Mouse (Mus musculus) left cerebral cortex, postnatal 4 days (tissue): Measurements from ENCODE around the gene Lmln. TPM values are rescaled to one million over a fixed set of nuclear protein-coding genes. Genes with fewer than 3 reads are reported as not detected.
A peak's percentile ranks its signal among the peaks of the same experiment; 100 is the strongest.
"Not testable (repeated sequence)": the region's sequence is repeated elsewhere in the genome, so short reads cannot be mapped to it uniquely, and the experiment has no call there.

ENCODE experiments used
- DNase-seq: peaks from one replicate; pipeline ENCODE4 v3.0.0-alpha.2; 2022
- intact Hi-C: fragments of 180-260 bp; cut with DNase I; formaldehyde crosslinking; loops from one replicate; pipeline ENCODE4 v1.15.1; 2025
- total RNA-seq, 2 experiments: library from RNA; stranded (reverse); gene quantifications; 2 replicates each; pipeline ENCODE4 v1.2.3; 2021

Gene Lmln
- total RNA-seq, 2 experiments from 2014 or later: 16.2 to 17.1 TPM

DNA sequence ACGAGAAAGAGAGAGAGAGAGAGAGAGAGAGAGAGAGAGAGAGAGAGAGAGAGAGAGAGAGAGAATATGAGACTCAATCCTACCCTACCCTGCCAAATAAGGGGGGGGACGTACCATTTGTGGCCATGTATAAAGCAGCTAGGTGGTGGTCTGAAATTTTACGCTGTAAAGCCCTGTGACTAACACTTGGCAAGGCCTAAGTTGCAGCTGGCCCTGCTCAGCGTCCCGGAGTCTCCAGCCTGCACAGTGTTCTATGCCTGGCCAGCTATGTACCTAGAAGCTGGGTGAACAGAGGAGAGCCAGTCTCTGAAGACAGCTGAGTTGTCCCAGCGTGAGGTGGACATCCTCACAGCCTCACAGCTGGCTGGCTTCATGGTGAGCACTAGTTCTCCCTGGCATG, 64.7 kb downstream of the Lmln start:
- intact Hi-C loops: no loop called here
- peak; percentile 60 for DNase-seq

DNA sequence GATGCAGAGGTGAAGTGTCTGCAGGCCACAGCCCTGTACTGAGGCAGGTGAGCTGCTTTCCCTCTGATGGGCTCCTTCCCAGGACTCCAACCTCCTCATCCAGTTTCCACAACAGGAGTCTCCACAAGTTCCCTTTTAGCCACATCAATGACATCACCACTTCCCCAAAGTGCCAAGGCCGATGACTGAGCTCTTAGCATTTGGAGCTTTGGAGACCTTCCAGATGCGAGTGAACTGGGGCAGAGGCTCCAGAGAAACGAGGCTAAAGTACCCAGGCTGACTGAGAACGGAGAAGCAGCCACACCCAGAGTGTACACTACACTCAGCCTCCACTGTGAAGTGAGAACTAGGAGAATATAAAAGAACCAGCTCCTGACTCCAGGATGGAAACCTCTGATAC, 68.4 kb downstream of the Lmln start:
- intact Hi-C loops: no loop called here
- DNase-seq: no peak

DNA sequence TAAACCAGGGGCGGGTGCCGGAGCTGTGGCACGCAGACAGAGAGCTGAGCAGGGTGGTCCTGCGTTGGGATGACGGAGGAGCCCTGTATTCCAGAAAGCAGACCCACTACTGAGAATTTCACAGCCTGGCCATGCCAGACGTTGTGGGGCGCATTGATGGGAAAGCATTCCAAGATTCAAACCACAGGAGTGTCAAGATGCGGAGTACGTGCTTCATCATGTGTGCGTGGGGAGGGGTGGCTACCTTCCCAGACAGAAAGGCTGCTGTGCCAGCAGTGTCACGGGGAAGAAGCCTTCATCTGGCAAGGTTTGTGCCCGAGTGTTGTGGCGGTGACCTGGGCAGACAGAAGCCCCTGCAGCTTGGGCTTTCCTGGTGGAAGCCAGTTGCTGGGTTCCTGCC, 70.9 kb downstream of the Lmln start:
- no peak for DNase-seq
- intact Hi-C loops: no loop called here

DNA sequence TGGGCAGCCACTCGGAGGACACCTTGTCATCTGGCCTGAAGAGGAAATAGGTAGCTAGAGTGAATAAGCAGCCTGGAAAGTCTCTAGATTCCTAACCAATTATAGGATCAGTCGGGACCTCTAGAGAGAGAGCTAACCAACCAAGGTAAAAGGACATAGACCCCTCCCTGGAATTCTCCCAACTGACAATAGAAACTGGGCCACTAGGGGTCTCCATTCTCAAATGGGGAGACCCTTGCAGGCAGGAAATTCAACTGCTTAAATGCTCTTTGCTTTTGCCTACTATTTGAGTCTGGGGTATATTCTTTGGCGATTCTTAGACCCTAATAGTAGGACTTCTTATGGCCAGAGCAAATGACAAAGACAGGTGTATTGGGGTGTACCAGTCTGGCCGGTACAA, 72.8 kb downstream of the Lmln start:
- intact Hi-C loops: no loop called here
- DNase-seq: no peak

DNA sequence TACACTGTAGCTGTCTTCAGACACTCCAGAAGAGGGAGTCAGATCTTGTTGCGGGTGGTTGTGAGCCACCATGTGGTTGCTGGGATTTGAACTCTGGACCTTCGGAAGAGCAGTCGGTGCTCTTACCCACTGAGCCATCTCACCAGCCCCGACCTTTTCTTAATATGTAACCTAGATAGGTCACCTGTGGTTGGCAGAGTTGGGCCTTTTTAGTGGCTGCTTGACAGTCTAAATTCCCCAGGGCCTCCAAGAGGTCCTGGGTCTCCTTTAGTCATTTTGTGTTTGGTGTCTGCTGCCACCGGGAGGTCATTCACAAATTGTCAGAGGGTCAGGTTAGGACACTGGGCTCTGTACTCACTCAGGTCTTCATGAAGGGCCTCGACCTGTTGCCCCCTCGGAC, 76.7 kb downstream of the Lmln start:
- intact Hi-C loops, DNase-seq: not testable (repeated sequence)

DNA sequence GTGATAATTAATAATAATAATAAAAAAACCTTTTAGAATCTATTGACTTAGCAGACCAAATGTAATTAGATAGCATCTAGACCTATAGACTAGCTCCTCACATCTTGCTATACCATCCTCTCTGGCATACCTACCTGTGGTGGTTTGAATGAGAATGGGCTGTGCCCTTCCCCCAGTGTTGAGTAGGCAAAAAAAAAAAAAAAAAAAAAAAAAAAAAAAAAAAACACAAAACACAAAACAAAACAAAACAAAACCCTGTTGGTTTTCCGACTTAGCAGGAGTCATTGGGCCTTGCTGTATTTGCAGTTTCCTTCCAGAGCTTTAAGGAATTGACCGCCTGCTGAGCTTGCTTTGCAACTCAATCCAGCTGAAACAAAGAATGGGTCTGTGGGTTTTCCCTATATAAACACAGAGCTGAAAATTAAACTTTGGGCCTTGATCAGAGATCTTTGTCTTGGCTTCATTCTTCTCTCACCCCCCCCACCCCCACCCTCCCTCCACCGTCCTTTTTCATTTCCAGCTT, 79.5 kb downstream of the Lmln start:
- intact Hi-C loops: no loop called here
- no peak for DNase-seq

DNA sequence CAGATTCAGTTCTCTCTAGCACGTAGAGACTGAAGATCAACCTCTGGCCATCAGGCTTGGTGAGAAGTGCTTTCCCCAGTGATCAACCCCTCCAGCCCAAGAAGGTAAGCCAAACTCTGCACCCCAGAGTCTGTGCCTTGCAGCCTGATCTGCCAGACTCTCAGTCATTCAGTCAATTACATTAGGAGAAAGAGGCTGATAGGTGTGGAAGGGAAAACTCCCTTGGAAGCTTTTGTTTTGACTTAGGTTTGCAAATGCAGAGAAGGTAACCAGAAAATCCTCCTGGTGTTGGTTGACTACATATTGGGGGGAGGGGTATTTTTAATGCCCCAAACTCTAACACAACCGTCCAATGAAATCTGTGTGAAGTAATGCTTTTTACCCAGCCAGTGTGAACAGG, 81.1 kb downstream of the Lmln start:
- intact Hi-C loops: no loop called here
- DNase-seq: no peak

DNA sequence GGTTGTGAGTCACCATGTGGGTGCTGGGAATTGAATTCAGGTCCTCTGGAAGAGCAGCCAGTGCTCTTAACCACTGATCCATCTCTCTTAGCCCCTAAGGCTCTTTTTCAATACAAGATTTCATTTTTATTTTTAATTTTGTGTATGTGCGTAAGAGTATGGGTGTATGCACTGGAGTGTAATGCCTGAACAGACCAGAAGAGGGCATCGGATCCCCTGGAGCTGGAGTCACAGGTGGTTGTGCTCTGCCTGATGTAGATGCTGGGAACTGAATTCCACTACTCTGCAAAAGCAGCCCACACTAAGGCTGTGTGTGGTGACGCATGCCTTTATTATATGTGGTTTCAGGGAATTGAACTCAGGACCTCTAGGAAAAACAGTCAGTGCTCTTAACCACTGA, 83.9 kb downstream of the Lmln start:
- no peak for DNase-seq
- intact Hi-C loops: no loop called here

DNA sequence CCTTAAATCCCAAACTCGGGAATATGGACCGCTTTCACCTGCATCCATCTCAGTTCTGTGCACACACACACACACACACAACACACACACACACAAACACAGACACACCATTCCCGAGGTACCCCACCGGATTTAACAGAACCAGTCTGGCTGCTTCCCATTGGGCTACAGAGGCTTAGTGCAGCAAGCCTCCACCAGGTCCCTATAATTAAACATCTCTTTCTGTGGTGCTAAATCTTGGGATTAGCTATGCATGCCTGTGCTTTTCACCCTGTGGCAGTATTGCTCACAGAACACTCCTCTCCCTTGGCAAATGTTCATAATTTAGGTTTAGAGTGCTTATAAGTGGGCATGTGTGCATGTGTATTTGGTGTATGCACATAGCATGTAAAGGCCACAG, 85.8 kb downstream of the Lmln start:
- no peak for DNase-seq
- intact Hi-C loops: no loop called here

DNA sequence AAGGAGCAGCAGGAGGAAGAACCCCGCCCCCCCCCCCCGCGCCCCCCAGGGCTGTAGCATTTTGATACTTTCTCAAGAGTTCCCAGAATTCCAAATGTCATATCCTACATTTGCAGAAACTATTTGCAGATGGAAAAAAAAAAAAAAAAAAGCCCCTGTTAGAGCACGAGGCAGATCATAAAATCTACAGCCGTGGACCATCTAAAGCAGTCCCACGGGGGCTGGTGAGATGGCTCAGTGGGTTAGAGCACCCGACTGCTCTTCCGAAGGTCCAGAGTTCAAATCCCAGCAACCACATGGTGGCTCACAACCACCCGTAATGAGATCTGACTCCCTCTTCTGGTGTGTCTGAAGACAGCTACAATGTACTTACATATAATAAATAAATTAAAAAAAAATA, 88.6 kb downstream of the Lmln start:
- not testable (repeated sequence) for DNase-seq
- intact Hi-C loops: loop anchor here (10.0 kb wide), 1 partner anchor 86 kb away; the partner anchor contains the start of gene Lmln

DNA sequence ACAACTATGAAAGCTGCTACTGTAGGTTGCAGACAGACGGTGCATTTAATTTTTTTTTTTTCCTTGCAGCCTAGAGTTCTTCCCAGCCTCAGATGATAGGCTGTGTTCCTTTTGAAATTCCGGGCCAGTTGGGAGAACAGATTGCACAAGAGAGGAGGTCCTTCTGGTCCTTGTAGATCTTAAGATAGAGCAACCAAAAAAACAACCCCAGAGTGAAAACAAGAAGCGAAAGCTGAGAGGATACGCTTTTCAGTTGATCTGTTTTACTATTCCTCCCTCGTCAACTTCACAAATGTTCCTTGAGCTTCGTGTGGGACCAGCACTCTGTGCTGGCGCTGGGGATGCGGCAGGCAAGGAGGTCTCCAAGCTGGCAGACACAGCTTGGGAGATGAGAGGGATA, 89.2 kb downstream of the Lmln start:
- intact Hi-C loops: loop anchor here (10.0 kb wide), 1 partner anchor 87 kb away; the partner anchor contains the start of gene Lmln
- no peak for DNase-seq

DNA sequence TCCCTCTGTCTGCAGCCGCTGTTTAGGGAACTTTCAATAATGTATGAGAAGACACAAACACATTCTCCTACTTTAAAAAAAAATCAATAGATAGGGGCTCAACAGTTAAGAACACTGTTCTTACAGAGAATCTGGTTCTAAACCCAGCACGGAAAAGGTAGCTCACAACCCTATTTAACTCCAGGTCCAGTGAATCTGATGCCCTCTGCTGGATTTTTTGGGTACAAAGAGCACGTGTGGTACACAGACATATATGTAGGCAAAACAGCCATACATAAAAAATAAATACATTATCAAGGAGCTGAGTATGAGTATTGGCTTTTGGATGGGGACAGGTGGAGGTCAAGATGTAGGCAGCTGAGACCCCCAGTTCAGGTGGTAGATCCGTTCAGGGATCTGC, 92.7 kb downstream of the Lmln start:
- DNase-seq: peak; percentile 28
- intact Hi-C loops: loop anchor here (10.0 kb wide), 1 partner anchor 90 kb away; the partner anchor contains the start of gene Lmln

DNA sequence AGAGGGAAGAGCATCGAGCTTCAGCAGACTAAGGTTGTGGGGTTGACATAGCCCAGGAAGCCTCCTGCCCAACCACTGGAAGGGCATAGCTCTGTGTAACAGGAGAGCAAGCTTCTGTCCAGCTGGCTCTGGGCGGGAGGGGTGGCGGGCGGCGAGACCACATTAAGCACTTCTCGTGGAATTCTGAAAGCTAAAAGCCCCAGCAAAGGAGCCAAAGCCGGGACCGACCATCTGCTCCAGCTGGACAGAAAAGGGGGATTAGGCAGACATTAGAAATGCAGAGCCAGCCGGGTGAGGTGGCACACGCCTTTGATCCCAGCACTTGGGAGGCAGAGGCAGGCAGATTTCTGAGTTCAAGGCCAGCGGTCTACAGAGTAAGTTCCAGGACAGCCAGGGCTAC, 95.7 kb downstream of the Lmln start:
- DNase-seq: peak; percentile 18
- intact Hi-C loops: loop anchor here (10.0 kb wide), 1 partner anchor 93 kb away; the partner anchor contains the start of gene Lmln

DNA sequence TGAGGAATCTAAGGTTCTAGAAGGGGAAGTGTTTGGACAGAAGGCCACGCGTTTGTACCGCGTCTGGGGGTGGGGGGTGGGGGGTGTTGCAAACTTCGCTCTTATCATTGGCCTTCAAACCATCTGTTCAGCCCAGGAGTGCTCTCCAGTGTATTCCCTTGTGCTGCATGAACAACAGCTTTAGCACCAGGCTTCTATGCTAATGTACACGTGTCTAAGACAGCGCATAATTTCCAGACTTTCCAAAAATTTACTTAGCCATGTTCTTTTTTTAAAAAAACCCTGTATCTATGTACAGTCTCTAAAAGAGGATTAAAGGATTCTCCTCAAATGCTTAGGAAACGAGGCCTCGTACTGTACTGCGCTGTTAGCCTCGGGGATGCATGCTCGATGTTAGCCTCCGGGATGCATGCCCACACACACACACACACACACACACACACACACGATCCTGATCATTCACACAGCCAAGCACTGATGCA, 96.3 kb downstream of the Lmln start:
- DNase-seq: no peak
- intact Hi-C loops: loop anchor here (10.0 kb wide), 1 partner anchor 94 kb away; the partner anchor contains the start of gene Lmln

DNA sequence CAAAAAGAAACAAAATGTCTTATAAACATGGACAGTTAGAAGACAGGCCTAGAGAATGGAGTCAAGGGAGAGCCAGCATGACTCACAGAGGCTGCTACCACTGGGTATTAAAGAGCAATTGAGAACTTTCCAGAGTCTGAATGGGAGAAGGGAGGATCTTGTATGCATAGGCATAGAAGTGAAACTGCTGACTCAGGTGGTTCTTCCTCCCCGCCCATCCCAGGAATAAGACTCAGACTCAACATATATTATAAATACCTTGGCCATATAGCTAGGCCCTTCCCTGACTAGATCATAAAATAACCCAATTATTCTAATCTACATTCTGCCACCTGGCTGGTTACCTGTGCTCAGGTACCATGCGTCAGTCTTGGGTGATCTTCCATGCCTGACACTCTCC, 97.0 kb downstream of the Lmln start:
- intact Hi-C loops: loop anchor here (10.0 kb wide), 1 partner anchor 95 kb away; the partner anchor contains the start of gene Lmln
- no peak for DNase-seq

DNA sequence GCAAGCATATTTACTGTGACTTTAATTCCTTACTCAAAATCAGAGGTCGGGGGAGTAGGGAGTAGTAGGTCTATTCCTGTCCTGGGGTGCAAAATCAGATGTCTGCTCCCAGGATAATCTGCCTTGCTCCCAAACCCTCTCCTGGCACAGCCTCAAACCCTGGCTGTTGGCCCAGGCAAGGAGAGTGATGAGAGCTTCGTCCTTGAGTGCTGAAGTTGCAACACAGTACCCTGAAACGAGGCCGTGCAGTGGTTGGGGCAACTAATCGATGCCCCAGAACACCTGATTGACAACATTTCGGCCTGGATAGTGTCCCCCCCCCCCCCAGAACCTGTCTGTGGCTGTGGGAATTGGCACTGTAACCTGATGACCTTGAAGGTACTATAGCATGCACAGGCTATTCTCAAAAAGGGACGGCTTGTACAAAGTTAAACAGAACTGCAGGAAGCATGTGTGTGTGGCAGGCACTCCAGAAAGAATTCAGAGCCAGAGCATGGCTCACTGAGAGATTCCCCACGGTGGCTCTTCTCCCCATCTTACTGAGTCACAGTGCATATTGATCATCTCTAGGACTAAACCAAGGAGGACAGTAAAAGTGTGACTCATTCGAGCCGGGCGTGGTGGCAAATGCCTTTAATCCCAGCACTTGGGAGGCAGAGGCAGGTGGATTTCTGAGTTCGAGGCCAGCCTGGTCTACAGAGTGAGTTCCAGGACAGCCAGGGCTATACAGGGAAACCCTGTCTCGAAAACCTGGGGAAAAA, 101.2 kb downstream of the Lmln start:
- intact Hi-C loops: no loop called here
- no peak for DNase-seq

DNA sequence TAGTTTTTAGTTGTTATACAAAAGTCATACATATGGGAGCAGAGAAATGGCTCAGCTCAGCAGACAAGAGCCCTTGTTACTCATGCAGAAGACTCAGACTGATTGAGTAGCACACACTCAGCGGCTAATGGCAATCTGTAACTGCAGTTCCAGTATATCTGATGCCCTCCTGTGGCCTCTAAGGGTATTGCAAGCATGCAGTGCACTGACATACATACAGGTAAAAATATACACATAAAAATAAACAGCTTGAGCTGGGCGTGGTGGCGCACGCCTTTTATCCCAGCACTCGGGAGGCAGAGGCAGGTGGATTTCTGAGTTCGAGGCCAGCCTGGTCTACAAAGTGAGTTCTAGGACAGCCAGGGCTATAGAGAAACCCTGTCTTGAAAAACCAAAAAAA, 104.0 kb downstream of the Lmln start:
- peak; percentile 41 for DNase-seq
- intact Hi-C loops: not testable (repeated sequence)

DNA sequence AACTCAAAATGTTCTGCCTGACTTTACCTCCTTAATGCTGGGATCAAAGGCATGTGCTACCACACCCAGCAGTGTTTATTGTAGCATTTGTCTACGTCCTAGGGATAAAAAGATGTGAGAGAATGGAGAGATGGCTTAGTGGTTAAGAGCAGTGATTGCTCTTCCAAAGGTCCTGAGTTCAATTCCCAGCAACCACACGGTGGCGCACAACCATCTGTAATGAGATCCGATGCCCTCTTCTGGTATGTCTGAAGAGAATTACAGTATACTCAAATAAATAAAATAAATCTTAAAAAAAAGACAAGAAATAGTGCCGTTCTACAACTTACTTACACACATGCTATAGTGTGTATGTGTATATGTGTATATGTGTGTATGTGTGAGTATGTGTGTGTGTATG, 105.2 kb downstream of the Lmln start:
- DNase-seq: no peak
- intact Hi-C loops: no loop called here

DNA sequence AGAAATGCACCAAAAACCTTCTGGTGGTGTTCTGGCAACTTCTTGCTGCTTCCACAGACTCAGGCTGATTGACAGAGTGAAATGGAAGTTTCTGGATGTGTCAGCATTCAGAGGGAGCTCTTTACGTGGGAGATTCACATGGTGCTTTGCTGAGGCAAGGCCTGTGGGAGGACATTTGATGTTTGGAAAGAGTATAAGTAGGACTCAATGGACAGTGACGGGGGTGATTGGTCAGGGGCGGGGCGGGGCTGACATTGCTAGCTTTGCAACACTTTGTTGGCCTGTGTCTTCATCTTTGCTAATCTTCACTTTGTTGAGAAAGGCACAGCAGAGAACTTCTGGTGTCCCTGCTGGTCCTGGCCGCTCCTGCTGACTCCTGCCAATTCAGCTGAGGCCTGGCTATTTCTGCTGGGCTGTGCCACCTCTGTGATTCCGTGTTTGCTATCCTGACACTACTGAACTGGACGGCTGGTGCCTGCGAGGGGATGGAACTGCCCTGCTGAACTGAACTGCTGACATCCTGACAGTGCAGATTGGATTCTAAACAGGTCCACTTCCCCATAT, 107.2 kb downstream of the Lmln start:
- no peak for DNase-seq
- intact Hi-C loops: no loop called here

DNA sequence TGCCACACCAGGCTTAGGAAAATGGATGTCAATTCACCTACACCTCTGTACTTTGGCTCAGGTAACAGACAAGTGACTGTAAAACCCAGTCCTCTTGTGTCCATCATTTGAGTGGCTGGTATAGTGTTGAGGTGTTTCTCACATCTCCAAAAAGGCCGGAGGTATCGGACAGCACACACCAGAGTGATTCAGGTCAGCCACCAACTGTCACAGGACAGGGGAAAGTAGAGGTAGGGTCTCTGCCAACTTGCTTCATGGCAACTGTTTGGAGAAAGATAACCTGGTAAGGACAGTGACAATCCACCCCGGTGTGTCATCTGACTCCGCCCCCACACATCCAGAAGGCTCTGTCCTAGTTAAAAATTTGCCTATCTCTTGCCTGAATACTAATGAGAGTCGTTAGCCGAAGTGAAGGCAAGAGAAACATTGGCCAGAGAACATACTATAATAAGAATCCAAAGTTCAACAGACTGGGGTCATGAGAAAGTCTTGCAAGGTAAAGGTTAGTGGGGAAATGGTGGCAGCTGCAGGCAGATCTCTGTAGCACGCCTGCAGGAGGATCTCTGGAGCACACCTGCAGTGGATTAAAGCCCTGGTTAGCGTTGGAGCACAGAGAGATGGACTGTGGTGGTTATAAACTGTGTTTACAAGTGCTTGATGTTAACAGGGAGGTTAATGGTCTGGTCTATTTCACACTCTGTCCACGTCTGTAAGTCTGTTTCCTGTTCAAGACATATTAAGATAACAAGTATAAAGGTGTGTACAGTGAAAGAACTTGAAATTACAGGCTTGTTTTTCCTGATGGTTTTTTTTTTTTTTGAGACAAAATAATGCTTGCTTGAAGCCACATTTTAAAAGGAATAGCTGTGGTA, 108.6 kb downstream of the Lmln start:
- intact Hi-C loops: no loop called here

DNA sequence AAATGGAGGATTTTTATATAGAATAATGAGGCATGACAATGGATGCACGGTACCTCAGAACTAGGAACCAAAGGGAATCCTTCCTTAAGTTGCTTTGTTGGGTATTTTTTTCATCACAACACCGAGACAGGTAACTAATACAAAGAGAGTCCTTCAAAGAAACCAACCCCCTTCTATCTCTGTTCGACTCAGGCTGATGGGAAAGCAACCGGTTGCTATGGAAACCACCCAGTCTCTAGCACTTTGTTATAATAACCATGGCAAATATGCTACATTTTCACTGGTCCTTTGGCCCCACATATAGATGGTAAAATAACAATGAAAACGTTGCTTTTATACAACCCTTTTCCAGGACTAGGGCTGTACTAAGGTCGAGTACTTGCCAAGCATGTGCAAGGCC, 109.5 kb downstream of the Lmln start:
- intact Hi-C loops: no loop called here
- no peak for DNase-seq

More for the DNA sequence above, 108.6 kb downstream of the Lmln start:
- DNase-seq: no peak
